Mouse (Mus musculus) liver, postnatal 0 days (tissue): Measurements from ENCODE around the gene Ift43.

Source experiments
- CTCF ChIP-seq: sonication (generic); IDR thresholded peaks from 2 replicates; pipeline ENCODE4 v1.5.1; 2016; ENCODE audit warnings: antibody characterized with exemption, low read depth
- EP300 ChIP-seq: IDR thresholded peaks from 2 replicates; pipeline ENCODE4 v1.6.1; 2016; ENCODE audit warnings: antibody characterized with exemption, low read depth, mild to moderate bottlenecking

GRCm38 (mm10) chr12:86110637-86111036 is 28.3 kb downstream of the Ift43 start:
- TF ChIP-seq EP300 (no peak), CTCF (peak; percentile 61)
